ENCODE assay signal across 8 mouse cellular contexts in the genomic region with DNA sequence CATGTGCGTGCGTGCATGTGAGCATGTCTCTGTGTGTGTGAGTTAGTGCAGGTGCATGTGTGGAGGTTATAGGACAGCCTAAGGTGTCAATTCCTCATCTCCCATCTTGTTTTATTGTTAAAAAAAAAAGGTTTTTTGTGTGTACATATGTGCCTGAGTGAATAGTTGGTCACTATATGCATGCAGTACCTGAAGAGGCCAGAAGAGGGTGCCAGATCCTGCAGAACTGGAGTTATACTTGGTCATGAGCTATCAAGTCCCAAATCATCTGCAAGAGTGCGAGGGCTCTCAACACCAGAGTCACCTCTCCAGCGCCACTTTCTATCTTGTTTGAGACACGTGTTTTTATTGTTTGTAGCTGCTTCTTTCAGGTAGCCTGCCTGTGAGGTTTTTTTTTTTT.
DNase-seq lines count a peak whose midpoint lies in the region; TF ChIP-seq lines count a peak whose summit lies in the region.

No protein-coding gene starts in this region.

- no peaks in the 10 kb centered on the region for H3K9me3 ChIP-seq in limb, embryonic 10.5 days (replicated peaks)

- 88% methylated on average over 5 of the region's 5 CpGs for WGBS in cerebellum, adult 2 months
- WGBS in limb, embryonic 10.5 days: 78% methylated on average over 5 of the region's 5 CpGs

- no peak overlapping the region for H3K27ac ChIP-seq in cerebellum, adult 2 months (ENCODE audit: insufficient read depth, low read length)
- no peak overlapping the region for H3K27ac ChIP-seq in left cerebral cortex, adult 2 months
- H3K27ac ChIP-seq in limb, embryonic 10.5 days: no peak overlapping the region

- no peak for TF ChIP-seq POLR2A in cerebellum, adult 2 months (IDR thresholded peaks at IDR 0.05; ENCODE audit: borderline replicate concordance, insufficient read depth, low read length)

- no peak for DNase-seq in cerebellum, adult 2 months
- no peak for DNase-seq in cerebellum, adult 9-10 months
- no peak for DNase-seq in left cerebral cortex, adult 2 months (ENCODE audit: extremely low spot score in 1 of 2, low spot score in 2 of 2)
- DNase-seq in left cerebral cortex, adult 8-10 months (ENCODE audit: low spot score in 2 of 2): no peak
- DNase-seq in R1 (ENCODE audit: low read depth, low spot score): peak; percentile 78
- peak; percentile 57 for DNase-seq in limb, embryonic 10.5 days (ENCODE audit: low spot score)
- DNase-seq in frontal cortex, postnatal 10 days (ENCODE audit: low spot score in 2 of 2): no peak
- no peak for DNase-seq in urinary bladder, postnatal 36 days (ENCODE audit: low spot score in 2 of 2)

- H3K4me1 ChIP-seq in cerebellum, adult 2 months (ENCODE audit: control insufficient read depth, insufficient read depth, low read length): peaks cover 15% of the 10 kb centered on the region
- H3K4me1 ChIP-seq in limb, embryonic 10.5 days: peaks cover 3% of the 10 kb centered on the region; the same call in 1 of the 2 replicates

- TF ChIP-seq CTCF in cerebellum, adult 2 months (IDR thresholded peaks at IDR 0.05; ENCODE audit: borderline replicate concordance, insufficient read depth, low read depth, low read length): peak; percentile 46
- TF ChIP-seq CTCF in left cerebral cortex, adult 2 months (IDR thresholded peaks at IDR 0.05): peak; percentile 55

- intact Hi-C loops in left cerebral cortex, adult 2 months (cut with DNase I): no loop called here

- H3K4me3 ChIP-seq in cerebellum, adult 2 months (replicated peaks; ENCODE audit: insufficient read depth, low read depth, low read length): no peak overlapping the region
- no peak overlapping the region for H3K4me3 ChIP-seq in left cerebral cortex, adult 2 months
- H3K4me3 ChIP-seq in limb, embryonic 10.5 days: no peak overlapping the region

- no peaks in the 10 kb centered on the region for H3K36me3 ChIP-seq in limb, embryonic 10.5 days

- H3K27me3 ChIP-seq in cerebellum, adult 2 months (ENCODE audit: control insufficient read depth, insufficient read depth, low read length): no peaks in the 10 kb centered on the region
- no peaks in the 10 kb centered on the region for H3K27me3 ChIP-seq in limb, embryonic 10.5 days (ENCODE audit: low read depth, poor library complexity, severe bottlenecking)

Comparison
In these comparisons a context has a peak if more than half of its experiments do, and no peak if none do; other contexts are left out.
1. DNase-seq: peak in R1 (single experiment) and limb, embryonic 10.5 days (single experiment); none in cerebellum, adult 2 months (0 of 2), cerebellum, adult 9-10 months (single experiment), left cerebral cortex, adult 2 months (0 of 2), left cerebral cortex, adult 8-10 months (0 of 2), frontal cortex, postnatal 10 days (0 of 2) and urinary bladder, postnatal 36 days (0 of 2).